28 mouse cellular contexts compared by ENCODE assay signal in the genomic region with DNA sequence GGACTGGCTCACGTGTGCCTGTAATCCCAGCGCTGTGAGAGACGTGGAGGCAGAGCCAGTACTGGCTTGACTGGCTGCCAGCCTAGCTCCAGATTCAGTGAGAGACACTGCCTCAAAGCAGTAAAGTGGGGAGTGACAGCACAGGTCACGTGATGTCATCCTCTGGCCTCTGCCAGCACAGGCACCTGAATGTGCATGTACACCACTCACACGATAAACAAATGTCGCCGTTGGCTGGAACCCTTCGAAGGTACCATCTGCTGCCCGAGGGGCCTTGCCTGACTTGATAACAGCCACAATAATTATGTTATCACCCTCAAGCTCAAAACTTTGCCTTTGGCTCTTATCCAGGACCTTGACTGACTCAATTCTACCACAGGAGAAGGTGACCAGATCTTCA.
DNase-seq lines count a peak whose midpoint lies in the region; ATAC-seq lines count a peak whose summit lies in the region.
"Had no signal": no experiment of that assay in that cellular context is flagged by ENCODE, and none has a peak within 500 bp of the region (broad histone marks: within the 10 kb centered on the region; RNA-seq: fewer than 3 reads in every experiment).

No protein-coding gene starts in this region.

- DNase-seq in forebrain, embryonic 14.5 days (ENCODE audit: low spot score) = no peak
- DNase-seq in forebrain, embryonic 11.5 days (ENCODE audit: low spot score) = no peak
- DNase-seq: adrenal gland, postnatal 14 days; cerebellum, adult 11-12 months; gastrocnemius, postnatal 25 days; heart, adult 11 months; heart, postnatal 4 days; kidney, adult 11 months; kidney, postnatal 14 days; layer of hippocampus, adult 9-11 months; lung, embryonic 14.5 days; lung, postnatal 14 days; right cerebral cortex, adult 18-20 months; spleen, adult 18-20 months; thymus, postnatal 25 days had no signal

- peaks cover 16% of the 10 kb centered on the region for H3K4me1 ChIP-seq in forebrain, embryonic 14.5 days (ENCODE audit: control insufficient read depth, insufficient read depth, low read length)
- H3K4me1 ChIP-seq in forebrain, embryonic 11.5 days (replicated peaks; ENCODE audit: control insufficient read depth, insufficient read depth, low read length) = peaks cover 9% of the 10 kb centered on the region; the same call in 1 of the 2 replicates
- H3K4me1 ChIP-seq in megakaryocyte, embryonic 14.5 days = peaks cover 9% of the 10 kb centered on the region
- peaks cover 31% of the 10 kb centered on the region for H3K4me1 ChIP-seq in forebrain, embryonic 15.5 days
- H3K4me1 ChIP-seq in intestine, embryonic 15.5 days (replicated peaks) = no peaks in the 10 kb centered on the region
- H3K4me1 ChIP-seq: heart, embryonic 15.5 days; liver, embryonic 15.5 days had no signal

- WGBS in forebrain, embryonic 14.5 days = 84% methylated on average over 9 of the region's 9 CpGs
- 90% methylated on average over 9 of the region's 9 CpGs for WGBS in forebrain, embryonic 11.5 days
- WGBS in forebrain, embryonic 15.5 days = 69% methylated on average over 9 of the region's 9 CpGs
- WGBS in intestine, embryonic 15.5 days = 86% methylated on average over 9 of the region's 9 CpGs

- no peak overlapping the region for H3K4me2 ChIP-seq in forebrain, embryonic 14.5 days (ENCODE audit: low read length)
- no peak overlapping the region for H3K4me2 ChIP-seq in forebrain, embryonic 11.5 days (ENCODE audit: low read depth, low read length, severe bottlenecking)
- H3K4me2 ChIP-seq in forebrain, embryonic 15.5 days (replicated peaks) = no peak overlapping the region
- no peak overlapping the region for H3K4me2 ChIP-seq in intestine, embryonic 15.5 days (replicated peaks)
- H3K4me2 ChIP-seq: embryonic facial prominence, embryonic 15.5 days; heart, embryonic 15.5 days; limb, embryonic 15.5 days; liver, embryonic 15.5 days; lung, embryonic 14.5 days had no signal

- no peaks in the 10 kb centered on the region for H3K9me3 ChIP-seq in forebrain, embryonic 14.5 days (replicated peaks; ENCODE audit: control insufficient read depth, low read length)
- no peaks in the 10 kb centered on the region; the same call in 1 of the 2 replicates for H3K9me3 ChIP-seq in forebrain, embryonic 11.5 days (ENCODE audit: control insufficient read depth, low read length)
- H3K9me3 ChIP-seq in megakaryocyte, embryonic 14.5 days = peaks cover 47% of the 10 kb centered on the region
- no peaks in the 10 kb centered on the region for H3K9me3 ChIP-seq in forebrain, embryonic 15.5 days
- H3K9me3 ChIP-seq in intestine, embryonic 15.5 days = no peaks in the 10 kb centered on the region
- H3K9me3 ChIP-seq: embryonic facial prominence, embryonic 15.5 days; heart, embryonic 10.5 days; heart, embryonic 15.5 days; limb, embryonic 10.5 days; limb, embryonic 15.5 days; liver, embryonic 15.5 days had no signal

- ATAC-seq in forebrain, embryonic 14.5 days = no peak
- no peak for ATAC-seq in forebrain, embryonic 11.5 days (replicated peaks; ENCODE audit: low FRiP score)
- ATAC-seq in megakaryocyte, adult 5-6 weeks (ENCODE audit: poor library complexity, severe bottlenecking) = no peak
- no peak for ATAC-seq in forebrain, embryonic 15.5 days (replicated peaks)
- ATAC-seq in megakaryocyte-erythroid progenitor cell, adult 5-6 weeks (replicated peaks; ENCODE audit: low FRiP score, low TSS enrichment, poor library complexity, severe bottlenecking) = peak; percentile 67
- no peak for ATAC-seq in intestine, embryonic 15.5 days
- ATAC-seq: CD4-positive, CD25-positive, alpha-beta regulatory T cell, adult 4 months had no signal

- no peak overlapping the region for H3K4me3 ChIP-seq in forebrain, embryonic 14.5 days (ENCODE audit: low read depth, low read length)
- no peak overlapping the region for H3K4me3 ChIP-seq in forebrain, embryonic 11.5 days (ENCODE audit: low read depth, low read length)
- H3K4me3 ChIP-seq in megakaryocyte, embryonic 14.5 days (replicated peaks) = peak overlapping the region; percentile 8
- no peak overlapping the region for H3K4me3 ChIP-seq in forebrain, embryonic 15.5 days
- no peak overlapping the region for H3K4me3 ChIP-seq in intestine, embryonic 15.5 days (replicated peaks)
- H3K4me3 ChIP-seq: embryonic facial prominence, embryonic 15.5 days; heart, embryonic 10.5 days; heart, embryonic 15.5 days; limb, embryonic 10.5 days; limb, embryonic 15.5 days; liver, embryonic 15.5 days; neural tube, embryonic 12.5 days had no signal

- no peaks in the 10 kb centered on the region for H3K36me3 ChIP-seq in forebrain, embryonic 14.5 days (ENCODE audit: control insufficient read depth, insufficient read depth, low read length)
- no peaks in the 10 kb centered on the region for H3K36me3 ChIP-seq in forebrain, embryonic 11.5 days (ENCODE audit: control insufficient read depth, insufficient read depth, low read length)
- H3K36me3 ChIP-seq in megakaryocyte, embryonic 14.5 days (replicated peaks; ENCODE audit: low read length) = no peaks in the 10 kb centered on the region
- H3K36me3 ChIP-seq in forebrain, embryonic 15.5 days = no peaks in the 10 kb centered on the region
- no peaks in the 10 kb centered on the region for H3K36me3 ChIP-seq in intestine, embryonic 15.5 days
- H3K36me3 ChIP-seq: embryonic facial prominence, embryonic 15.5 days; heart, embryonic 10.5 days; heart, embryonic 15.5 days; limb, embryonic 10.5 days; limb, embryonic 15.5 days; liver, embryonic 15.5 days; neural tube, embryonic 12.5 days had no signal

- H3K27ac ChIP-seq in forebrain, embryonic 14.5 days (ENCODE audit: low read depth, low read length) = peak overlapping the region; percentile 83; the same call in 1 of the 2 replicates
- no peak overlapping the region for H3K27ac ChIP-seq in forebrain, embryonic 11.5 days (ENCODE audit: low read depth, low read length)
- peak overlapping the region; percentile 89 for H3K27ac ChIP-seq in forebrain, embryonic 15.5 days (replicated peaks)
- no peak overlapping the region for H3K27ac ChIP-seq in intestine, embryonic 15.5 days
- H3K27ac ChIP-seq: embryonic facial prominence, embryonic 15.5 days; heart, embryonic 10.5 days; heart, embryonic 15.5 days; limb, embryonic 15.5 days; liver, embryonic 15.5 days; neural tube, embryonic 12.5 days had no signal

- no peaks in the 10 kb centered on the region for H3K27me3 ChIP-seq in forebrain, embryonic 14.5 days (replicated peaks; ENCODE audit: control insufficient read depth, insufficient read depth, low read length)
- H3K27me3 ChIP-seq in forebrain, embryonic 11.5 days (ENCODE audit: control insufficient read depth, insufficient read depth, low read length) = no peaks in the 10 kb centered on the region
- H3K27me3 ChIP-seq in megakaryocyte, embryonic 14.5 days (replicated peaks) = peaks cover 54% of the 10 kb centered on the region
- H3K27me3 ChIP-seq in forebrain, embryonic 15.5 days = no peaks in the 10 kb centered on the region
- no peaks in the 10 kb centered on the region for H3K27me3 ChIP-seq in intestine, embryonic 15.5 days (replicated peaks)
- H3K27me3 ChIP-seq: embryonic facial prominence, embryonic 15.5 days; heart, embryonic 15.5 days; limb, embryonic 15.5 days; liver, embryonic 15.5 days; neural tube, embryonic 12.5 days had no signal

- no peak overlapping the region for H3K9ac ChIP-seq in forebrain, embryonic 14.5 days (ENCODE audit: low read length)
- no peak overlapping the region for H3K9ac ChIP-seq in forebrain, embryonic 11.5 days (ENCODE audit: low read length)
- no peak overlapping the region for H3K9ac ChIP-seq in forebrain, embryonic 15.5 days (replicated peaks)
- H3K9ac ChIP-seq in intestine, embryonic 15.5 days = no peak overlapping the region
- H3K9ac ChIP-seq: embryonic facial prominence, embryonic 15.5 days; heart, embryonic 15.5 days; limb, embryonic 15.5 days; liver, embryonic 15.5 days; lung, embryonic 14.5 days; neural tube, embryonic 12.5 days had no signal

Comparison
In these comparisons a context has a peak if more than half of its experiments do, and no peak if none do; other contexts are left out.
1. H3K27ac ChIP-seq: peak in forebrain, embryonic 14.5 days (single experiment) and forebrain, embryonic 15.5 days (single experiment); none in forebrain, embryonic 11.5 days (single experiment) and intestine, embryonic 15.5 days (single experiment).